Mouse (Mus musculus) liver, postnatal 0 days (tissue): ENCODE results near the gene Scamp2. TPM values are rescaled to one million over a fixed set of nuclear protein-coding genes. Genes with fewer than 3 reads are reported as not detected.

Experiments used
- ATAC-seq: fragments of 200-750 bp; cut with Nextera tagmentation; 2 replicates; pipeline ENCODE4 v1.8.0; 2017; ENCODE audit warnings: mild to moderate bottlenecking, moderate library complexity
- DNase-seq: peaks from one replicate; pipeline ENCODE4 v3.0.0-alpha.2; 2016
- H3K27ac ChIP-seq: fragments of 300-500 bp; sonication (generic); 2 replicates; pipeline ENCODE4 v1.5.1; 2014; ENCODE audit warnings: antibody characterized with exemption, moderate library complexity, mild to moderate bottlenecking, low read depth
- H3K27me3 ChIP-seq: fragments of 300-500 bp; sonication (generic); 2 replicates; pipeline ENCODE4 v1.6.1; 2014; ENCODE audit warnings: low read length, control low read depth, mixed read lengths; ENCODE audit not compliant: insufficient read depth
- H3K36me3 ChIP-seq: fragments of 300-500 bp; sonication (generic); replicated peaks from 2 replicates; pipeline ENCODE4 v1.6.1; 2014; ENCODE audit warnings: mild to moderate bottlenecking, control low read depth, low read length, moderate library complexity, mixed read lengths; ENCODE audit not compliant: insufficient read depth
- H3K4me1 ChIP-seq: fragments of 300-500 bp; sonication (generic); 2 replicates; pipeline ENCODE4 v1.6.1; 2014; ENCODE audit warnings: antibody characterized with exemption, mild to moderate bottlenecking, control low read depth; ENCODE audit not compliant: insufficient read depth
- H3K4me2 ChIP-seq: fragments of 300-500 bp; sonication (generic); 2 replicates; pipeline ENCODE4 v1.6.1; 2014; ENCODE audit warnings: low read depth, mild to moderate bottlenecking, low read length, moderate library complexity, mixed read lengths
- H3K4me3 ChIP-seq: fragments of 300-500 bp; sonication (generic); 2 replicates; pipeline ENCODE4 v1.5.1; 2014; ENCODE audit warnings: low read depth, low read length
- H3K9ac ChIP-seq: fragments of 300-500 bp; sonication (generic); replicated peaks from 2 replicates; pipeline ENCODE4 v1.6.1; 2014; ENCODE audit warnings: mild to moderate bottlenecking, moderate library complexity
- H3K9me3 ChIP-seq: fragments of 300-500 bp; sonication (generic); 2 replicates; pipeline ENCODE4 v1.6.1; 2016; ENCODE audit warnings: mild to moderate bottlenecking, control low read depth, low read length, mixed read lengths
- CTCF ChIP-seq: sonication (generic); IDR thresholded peaks from 2 replicates; pipeline ENCODE4 v1.5.1; 2016; ENCODE audit warnings: antibody characterized with exemption, low read depth
- EP300 ChIP-seq: IDR thresholded peaks from 2 replicates; pipeline ENCODE4 v1.6.1; 2016; ENCODE audit warnings: antibody characterized with exemption, low read depth, mild to moderate bottlenecking
- WGBS: fragments of 180-500 bp; shearing (Covaris S2); extraction: QIAGEN DNeasy Blood & Tissue Kit; methylation state at CpG from one replicate; pipeline ENCODE4 v1.1.7; 2014; ENCODE audit not compliant: insufficient replicate concordance; 5-methylcytosine and 5-hydroxymethylcytosine counted together
- polyA plus RNA-seq: library from polyadenylated mRNA; unstranded; fragments of >200 nt; fragmentation: Nextera tagmentation; extraction: Ambion mirVana; gene quantifications from 2 replicates; pipeline ENCODE4 v1.2.1, GENCODE M21; 2015

Scamp2 gene
- polyA plus RNA-seq, 1 experiment from 2014 or later: 31.2 TPM

DNA sequence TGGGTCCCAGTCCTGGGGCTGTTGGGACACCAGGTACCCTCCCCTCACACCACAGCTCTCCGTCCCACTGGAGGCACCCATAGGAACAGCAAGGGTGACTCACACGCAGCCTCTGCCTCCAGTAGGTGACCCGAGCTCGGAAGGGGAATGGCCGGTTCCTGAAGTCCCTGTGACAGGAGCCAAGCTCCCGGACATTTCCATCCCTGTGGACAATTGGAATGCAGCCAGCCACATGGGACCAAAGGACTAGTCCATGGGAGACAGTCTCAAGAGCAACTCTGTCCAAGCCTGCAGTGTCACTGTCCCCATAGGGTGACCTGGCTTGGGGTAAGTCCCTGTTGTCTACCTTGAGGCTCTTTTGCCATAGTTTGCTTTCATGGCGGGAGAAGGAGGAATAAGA, 53.2 kb downstream of the Scamp2 start:
- DNase-seq (no peak), ATAC-seq (no peak)
- no peak overlapping the region for H3K27ac ChIP-seq
- 62% methylated on average over 7 of the region's 7 CpGs for WGBS
- 0 out of 2 replicates have a peak, but pooled peaks cover 4% of the 10 kb centered on the region for H3K27me3 ChIP-seq
- no peak overlapping the region for H3K4me3 ChIP-seq
- H3K4me1 ChIP-seq: no peaks in the 10 kb centered on the region
- H3K9me3 ChIP-seq: no peaks in the 10 kb centered on the region
- TF ChIP-seq EP300 (no peak), CTCF (no peak)
- no peaks in the 10 kb centered on the region for H3K36me3 ChIP-seq
- H3K4me2 ChIP-seq: no peak overlapping the region
- no peak overlapping the region for H3K9ac ChIP-seq

DNA sequence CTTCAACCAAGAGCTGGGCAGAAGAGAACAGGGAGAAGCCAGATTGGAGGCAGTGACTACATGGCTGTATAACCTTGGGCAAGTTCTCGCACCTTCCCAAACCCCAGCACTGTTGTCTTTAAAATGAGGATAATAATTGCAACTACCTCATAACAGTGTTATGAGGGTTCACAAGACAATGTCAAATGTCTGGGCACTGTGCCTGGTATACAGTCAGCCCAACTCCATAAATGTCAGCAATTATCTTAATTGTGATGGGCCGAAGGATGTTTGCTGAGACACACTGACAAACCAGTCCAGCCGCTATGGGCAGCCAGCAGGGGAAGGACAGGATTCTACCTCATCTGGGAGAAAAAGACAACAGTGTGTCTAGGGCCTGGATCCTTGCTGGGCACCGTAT, 54.0 kb downstream of the Scamp2 start:
- DNase-seq (no peak), ATAC-seq (no peak)
- Histone ChIP-seq H3K36me3 (no peaks in the 10 kb centered on the region), H3K4me3 (no peak overlapping the region), H3K9ac (no peak overlapping the region), H3K27me3 (0 out of 2 replicates have a peak, but pooled peaks cover 4% of the 10 kb centered on the region), H3K27ac (no peak overlapping the region), H3K4me1 (no peaks in the 10 kb centered on the region), H3K4me2 (no peak overlapping the region), H3K9me3 (no peaks in the 10 kb centered on the region)
- TF ChIP-seq EP300 (no peak), CTCF (no peak)
- 81% methylated on average over 4 of the region's 4 CpGs for WGBS

DNA sequence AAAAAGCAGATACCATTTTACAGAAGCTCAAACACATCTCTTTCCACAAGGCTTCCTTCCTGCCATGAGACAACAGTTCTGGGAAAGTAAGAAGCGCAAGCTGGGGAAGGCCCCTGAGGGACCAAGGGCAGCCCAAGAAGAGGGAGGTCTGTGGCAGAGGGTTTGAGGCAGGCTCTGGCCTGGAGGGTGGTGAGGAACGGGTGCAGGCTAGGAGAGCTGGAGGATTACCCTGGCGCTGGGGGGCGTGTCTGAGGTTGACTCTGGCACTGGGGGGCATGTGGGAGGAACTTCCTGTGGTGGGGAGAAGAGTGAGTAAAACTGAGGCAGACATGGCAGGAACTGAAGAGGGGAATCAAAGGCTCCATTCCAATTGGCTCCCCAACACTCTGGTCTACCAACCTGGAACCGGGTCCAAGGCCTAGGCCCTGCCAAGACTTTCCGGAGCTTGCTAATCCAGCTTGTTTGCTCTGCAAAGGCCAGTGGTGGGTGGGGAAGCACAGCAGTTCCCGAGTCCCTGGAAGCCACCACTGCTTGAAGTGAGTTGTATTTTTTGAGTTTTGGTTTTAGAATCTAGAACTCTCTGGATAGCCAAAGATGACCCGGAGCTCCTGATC, 56.9 kb downstream of the Scamp2 start:
- no peak overlapping the region for H3K9ac ChIP-seq
- no peak overlapping the region for H3K27ac ChIP-seq
- ATAC-seq (no peak), DNase-seq (no peak)
- 0 out of 2 replicates have a peak, but pooled peaks cover 4% of the 10 kb centered on the region for H3K27me3 ChIP-seq
- H3K4me2 ChIP-seq: no peak overlapping the region
- H3K9me3 ChIP-seq: no peaks in the 10 kb centered on the region
- no peak overlapping the region for H3K4me3 ChIP-seq
- H3K4me1 ChIP-seq: no peaks in the 10 kb centered on the region
- no peak for TF ChIP-seq EP300
- H3K36me3 ChIP-seq: no peaks in the 10 kb centered on the region
- 52% methylated on average over 8 of the region's 8 CpGs for WGBS

DNA sequence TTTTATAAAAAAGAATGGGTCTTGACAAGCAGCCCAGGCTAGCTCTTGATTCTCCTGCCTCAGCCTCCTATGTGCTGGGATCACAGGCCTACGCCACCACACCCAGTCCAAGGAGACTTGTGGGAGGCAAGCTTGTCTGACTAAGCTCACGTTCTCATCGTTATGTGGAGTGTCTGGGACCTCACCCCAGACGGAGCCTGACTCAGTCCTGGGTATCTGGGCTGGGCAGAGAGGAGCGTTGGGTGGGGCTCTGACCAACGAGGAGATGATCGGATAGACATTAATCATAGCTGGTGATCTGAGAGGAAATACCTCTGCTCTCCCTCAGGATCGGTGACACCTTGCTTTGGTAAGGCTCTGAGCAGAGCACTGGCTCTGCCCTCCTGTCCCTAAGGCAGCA, 58.1 kb downstream of the Scamp2 start:
- WGBS: 49% methylated on average over 8 of the region's 8 CpGs

DNA sequence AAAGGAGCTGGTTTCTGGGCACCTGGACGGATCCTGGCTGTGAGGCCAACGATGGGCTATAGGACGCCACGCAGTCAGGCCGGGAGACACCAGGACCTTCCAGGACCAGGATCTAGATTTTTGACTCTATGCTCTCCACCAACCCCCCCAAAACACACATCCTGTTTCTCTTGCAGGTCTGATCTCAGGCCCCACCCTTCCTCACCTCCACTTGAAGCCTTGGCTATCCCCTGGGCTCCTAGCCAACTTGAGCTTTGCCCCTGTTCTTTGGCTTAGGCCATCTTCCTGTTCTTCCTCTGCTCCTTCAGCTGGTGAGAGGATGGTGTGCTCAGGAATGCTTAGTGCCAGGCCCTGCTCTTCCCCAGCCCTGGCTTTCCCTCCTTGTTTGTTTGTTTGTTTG, 59.9 kb downstream of the Scamp2 start, which contains the start of gene Lman1l:
Gene Lman1l (minus strand): TSS at position 101 of the 400 bp plus-strand sequence.
- DNase-seq (no peak), ATAC-seq (no peak)
- Histone ChIP-seq H3K36me3 (no peaks in the 10 kb centered on the region; the same call in 1 of the 2 replicates), H3K4me3 (no peak within 1 kb of the TSS), H3K9me3 (no peaks in the 10 kb centered on the region), H3K27ac (no peak within 1 kb of the TSS), H3K4me2 (no peak within 1 kb of the TSS), H3K9ac (no peak within 1 kb of the TSS), H3K4me1 (no peaks in the 10 kb centered on the region), H3K27me3 (no peaks in the 10 kb centered on the region)
- WGBS: 79% methylated on average over 5 of the region's 5 CpGs
- TF ChIP-seq CTCF: no peak
- no peak for TF ChIP-seq EP300

More for the DNA sequence above, 58.1 kb downstream of the Scamp2 start:
- no peak overlapping the region for H3K9ac ChIP-seq
- no peak for TF ChIP-seq CTCF
- no peak for TF ChIP-seq EP300
- H3K27ac ChIP-seq: no peak overlapping the region
- no peaks in the 10 kb centered on the region for H3K4me1 ChIP-seq
- DNase-seq (no peak), ATAC-seq (no peak)
- no peaks in the 10 kb centered on the region for H3K36me3 ChIP-seq
- no peak overlapping the region for H3K4me3 ChIP-seq
- no peaks in the 10 kb centered on the region for H3K9me3 ChIP-seq
- H3K4me2 ChIP-seq: no peak overlapping the region
- H3K27me3 ChIP-seq: 0 out of 2 replicates have a peak, but pooled peaks cover 4% of the 10 kb centered on the region

DNA sequence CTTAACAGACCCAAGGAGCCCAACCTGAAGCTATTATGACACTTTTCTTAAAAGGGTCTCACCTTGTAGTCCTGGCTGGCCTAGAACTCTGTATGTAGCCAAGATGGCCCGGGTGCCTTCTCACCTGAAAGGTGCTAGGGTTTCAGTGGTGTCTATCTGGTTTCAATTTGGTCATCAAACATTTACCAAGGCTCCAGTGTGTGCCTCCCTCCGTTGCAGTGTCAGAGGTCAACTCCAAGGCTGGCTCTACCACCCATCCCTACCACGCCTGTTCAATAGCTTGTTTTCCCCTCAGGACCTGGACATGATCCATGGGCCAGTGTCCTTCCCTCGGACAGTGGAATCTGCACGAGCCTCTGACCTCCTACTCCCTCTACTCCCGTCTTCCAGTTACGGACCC, 63.6 kb downstream of the Scamp2 start:
- Histone ChIP-seq H3K9ac (no peak overlapping the region), H3K4me2 (no peak overlapping the region), H3K9me3 (no peaks in the 10 kb centered on the region), H3K4me1 (no peaks in the 10 kb centered on the region), H3K4me3 (no peak overlapping the region), H3K36me3 (peaks cover 33% of the 10 kb centered on the region), H3K27ac (no peak overlapping the region), H3K27me3 (no peaks in the 10 kb centered on the region)
- 60% methylated on average over 7 of the region's 7 CpGs for WGBS
- DNase-seq: no peak
- TF ChIP-seq CTCF: no peak
- TF ChIP-seq EP300: no peak
- peak; percentile 22; the same call in 1 of the 2 replicates for ATAC-seq
